Mouse (Mus musculus) left cerebral cortex, adult 2 months (tissue): ENCODE measurements at regions not wholly inside any gene's neighbourhood (a gene's known extent, or its start where the extent isn't known, plus 50 kb on each side); places are given as distances from the start of the nearest gene placed in this dataset.

ENCODE experiments used
- DNase-seq, 2 experiments: peaks; one replicate each; pipeline ENCODE4 v3.0.0; 2021 to 2022; ENCODE audit warnings: low spot score in 2 of 2, mixed read lengths in 1 of 2; ENCODE audit errors: extremely low spot score in 1 of 2
- H3K27ac ChIP-seq: fragments of 200-600 bp; 2 replicates; pipeline ENCODE4 v1.8.1; 2022
- H3K4me3 ChIP-seq: fragments of 200-600 bp; 2 replicates; pipeline ENCODE4 v1.8.1; 2022
- CTCF ChIP-seq: fragments of 200-600 bp; IDR thresholded peaks from 2 replicates; pipeline ENCODE4 v1.8.1; 2022; ENCODE audit warnings: antibody characterized with exemption, mild to moderate bottlenecking, moderate library complexity
- intact Hi-C: fragments of 180-260 bp; cut with DNase I; formaldehyde crosslinking; loops from one replicate; pipeline ENCODE4 v1.15.1; 2025

- intact Hi-C loops = no loop called here
- TF ChIP-seq CTCF = no peak
Observed at GRCm38 (mm10) chr4:47781039-47781438, 263.9 kb upstream of the Nr4a3 start.

GRCm38 (mm10) chr4:47796977-47797376, 248.0 kb upstream of the Nr4a3 start:
- Histone ChIP-seq H3K4me3 (no peak overlapping the region), H3K27ac (no peak overlapping the region)
- intact Hi-C loops = no loop called here
- TF ChIP-seq CTCF = no peak
- DNase-seq = no peak

More at GRCm38 (mm10) chr4:47781039-47781438, 263.9 kb upstream of the Nr4a3 start:
- Histone ChIP-seq H3K27ac (no peak overlapping the region), H3K4me3 (no peak overlapping the region)
- no peak for DNase-seq

DNA sequence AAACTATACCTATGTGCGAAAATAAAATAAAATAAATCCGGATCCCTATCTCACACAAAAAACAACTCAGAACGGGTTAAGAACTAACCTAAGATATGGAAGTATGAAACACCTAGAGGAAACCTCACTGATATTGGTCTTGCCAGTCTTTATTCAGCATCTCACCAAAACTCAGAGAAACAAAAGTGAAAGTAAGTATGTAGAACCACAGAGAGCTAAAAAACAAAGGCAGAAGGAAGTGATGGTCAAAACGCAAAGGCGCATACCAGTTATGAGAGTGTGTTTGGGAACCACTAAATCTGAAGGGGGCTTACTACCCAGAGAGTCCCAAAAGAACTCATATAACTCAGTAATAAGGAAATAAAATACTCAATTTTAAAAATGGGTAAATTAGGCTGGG, 245.8 kb upstream of the Nr4a3 start:
- Histone ChIP-seq H3K27ac (no peak overlapping the region), H3K4me3 (no peak overlapping the region)
- no peak for DNase-seq
- intact Hi-C loops = no loop called here
- TF ChIP-seq CTCF = no peak

GRCm38 (mm10) chr4:47803111-47803510, 241.8 kb upstream of the Nr4a3 start:
- no peak overlapping the region for H3K27ac ChIP-seq
- intact Hi-C loops = no loop called here
- TF ChIP-seq CTCF = no peak
- H3K4me3 ChIP-seq = no peak overlapping the region
- no peak for DNase-seq

GRCm38 (mm10) chr4:47807877-47808276, 237.1 kb upstream of the Nr4a3 start:
- intact Hi-C loops = no loop called here
- H3K4me3 ChIP-seq = no peak overlapping the region
- DNase-seq = no peak

GRCm38 (mm10) chr4:47814030-47814429, 230.9 kb upstream of the Nr4a3 start:
- intact Hi-C loops = no loop called here
- no peak for DNase-seq

More at GRCm38 (mm10) chr4:47807877-47808276, 237.1 kb upstream of the Nr4a3 start:
- TF ChIP-seq CTCF = no peak; the same call in 1 of the 2 replicates
- H3K27ac ChIP-seq = no peak overlapping the region

DNA sequence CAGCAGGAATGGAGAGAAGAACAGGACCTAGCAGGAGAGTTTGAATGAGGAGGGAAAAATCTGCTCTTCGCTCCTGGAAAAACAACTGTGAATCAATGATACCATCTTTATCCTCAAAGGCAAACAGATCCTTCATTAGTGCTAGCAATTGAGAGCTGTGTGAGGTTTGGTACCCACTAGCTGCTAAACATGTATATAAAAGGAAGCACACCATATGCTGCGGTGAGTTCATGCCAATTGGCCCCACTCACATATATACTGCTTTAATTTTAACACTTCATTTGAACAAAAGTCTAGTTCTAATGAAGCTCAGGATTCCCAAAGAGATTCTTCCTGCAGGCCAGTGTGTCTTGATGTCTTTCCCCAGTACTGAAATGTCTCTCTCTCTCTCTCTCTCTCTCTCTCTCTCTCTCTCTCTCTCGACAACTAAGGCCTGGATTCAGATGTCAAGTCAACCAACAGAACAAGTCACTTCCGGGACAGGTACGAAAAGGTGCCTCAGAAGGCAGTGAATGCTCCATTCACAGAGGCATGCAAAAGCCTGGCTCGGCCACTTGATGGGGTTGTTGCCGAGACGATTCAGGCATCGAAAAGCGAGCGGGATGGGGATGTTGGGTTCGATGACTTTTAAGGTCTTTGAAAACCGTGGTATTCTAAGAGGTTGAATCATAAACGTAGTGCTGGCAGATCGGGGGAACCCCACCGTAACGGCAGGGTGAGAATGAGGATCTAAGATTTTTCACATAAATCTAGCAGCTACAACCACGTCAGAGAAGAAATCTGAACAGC, 226.4 kb upstream of the Nr4a3 start:
- no peak overlapping the region for H3K4me3 ChIP-seq
- TF ChIP-seq CTCF = no peak; the same call in 1 of the 2 replicates
- no peak overlapping the region for H3K27ac ChIP-seq
- intact Hi-C loops = no loop called here
- peak in 1 of 2 experiments; percentile 33 for DNase-seq

More at GRCm38 (mm10) chr4:47814030-47814429, 230.9 kb upstream of the Nr4a3 start:
- TF ChIP-seq CTCF = no peak
- no peak overlapping the region for H3K4me3 ChIP-seq
- H3K27ac ChIP-seq = no peak overlapping the region

GRCm38 (mm10) chr4:47820562-47820961, 224.4 kb upstream of the Nr4a3 start:
- Histone ChIP-seq H3K27ac (0 out of 2 replicates have a peak overlapping the region, but pooled peaks have one; percentile 24), H3K4me3 (no peak overlapping the region)
- no peak for TF ChIP-seq CTCF
- intact Hi-C loops = loop anchor here (1.0 to 5.0 kb wide), 3 partner anchors 62 to 223 kb away; no protein-coding TSS in a partner anchor
- DNase-seq = no peak

- Histone ChIP-seq H3K27ac (no peak overlapping the region), H3K4me3 (no peak overlapping the region)
- intact Hi-C loops = loop anchor here (5.0 kb wide), 2 partner anchors 59 to 216 kb away; no protein-coding TSS in a partner anchor
- no peak for DNase-seq
- TF ChIP-seq CTCF = no peak
Observed at GRCm38 (mm10) chr4:47823299-47823698, 221.7 kb upstream of the Nr4a3 start.

GRCm38 (mm10) chr4:47824083-47824482, 220.9 kb upstream of the Nr4a3 start:
- no peak for TF ChIP-seq CTCF
- Histone ChIP-seq H3K27ac (no peak overlapping the region), H3K4me3 (no peak overlapping the region)
- intact Hi-C loops = loop anchor here (5.0 kb wide), 2 partner anchors 58 to 217 kb away; no protein-coding TSS in a partner anchor
- no peak for DNase-seq

GRCm38 (mm10) chr4:47832905-47833304, 212.0 kb upstream of the Nr4a3 start:
- no peak for TF ChIP-seq CTCF

GRCm38 (mm10) chr4:47838411-47838810, 206.5 kb upstream of the Nr4a3 start:
- H3K27ac ChIP-seq = no peak overlapping the region
- intact Hi-C loops = no loop called here
- no peak for TF ChIP-seq CTCF
- DNase-seq = no peak
- no peak overlapping the region for H3K4me3 ChIP-seq

More at GRCm38 (mm10) chr4:47832905-47833304, 212.0 kb upstream of the Nr4a3 start:
- intact Hi-C loops = no loop called here
- Histone ChIP-seq H3K4me3 (no peak overlapping the region), H3K27ac (no peak overlapping the region)
- no peak for DNase-seq

GRCm38 (mm10) chr4:47842128-47842656, 202.8 kb upstream of the Nr4a3 start:
- intact Hi-C loops = no loop called here
- Histone ChIP-seq H3K4me3 (no peak overlapping the region), H3K27ac (no peak overlapping the region)
- no peak for TF ChIP-seq CTCF
- DNase-seq = no peak
